Mouse (Mus musculus) intestine, embryonic 14.5 days (tissue): Measurements from ENCODE around the gene Impg2. TPM values are rescaled to one million over a fixed set of nuclear protein-coding genes. Genes with fewer than 3 reads are reported as not detected.

Experiments
- ATAC-seq: fragments of 200-750 bp; cut with Nextera tagmentation; replicated peaks from 2 replicates; pipeline ENCODE4 v1.8.0; 2017; ENCODE audit warnings: low read depth, moderate number of reproducible peaks, moderate TSS enrichment, moderate library complexity; ENCODE audit not compliant: low FRiP score, low TSS enrichment
- DNase-seq: peaks from one replicate; pipeline ENCODE4 v3.0.0-alpha.2; 2018; ENCODE audit warnings: low spot score
- H3K27ac ChIP-seq: fragments of 300-500 bp; sonication (generic); 2 replicates; pipeline ENCODE4 v1.5.1; 2014; ENCODE audit warnings: low read depth, mild to moderate bottlenecking, control low read depth
- H3K27me3 ChIP-seq: fragments of 300-500 bp; sonication (generic); replicated peaks from 2 replicates; pipeline ENCODE4 v1.6.1; 2014; ENCODE audit warnings: low read length, control low read depth; ENCODE audit not compliant: control insufficient read depth, insufficient read depth
- H3K36me3 ChIP-seq: fragments of 300-500 bp; sonication (generic); 2 replicates; pipeline ENCODE4 v1.6.1; 2014; ENCODE audit warnings: low read length, control low read depth; ENCODE audit not compliant: control insufficient read depth, insufficient read depth
- H3K4me1 ChIP-seq: fragments of 300-500 bp; sonication (generic); replicated peaks from 2 replicates; pipeline ENCODE4 v1.6.1; 2014; ENCODE audit warnings: low read length, control low read depth, mixed read lengths; ENCODE audit not compliant: control insufficient read depth, insufficient read depth
- H3K4me2 ChIP-seq: fragments of 300-500 bp; sonication (generic); 2 replicates; pipeline ENCODE4 v1.6.1; 2014; ENCODE audit warnings: low read length
- H3K4me3 ChIP-seq: fragments of 300-500 bp; sonication (generic); 2 replicates; pipeline ENCODE4 v1.5.1; 2014; ENCODE audit warnings: low read depth, low read length, control low read depth, mixed read lengths
- H3K9ac ChIP-seq: fragments of 300-500 bp; sonication (generic); 2 replicates; pipeline ENCODE4 v1.6.1; 2014; ENCODE audit warnings: mild to moderate bottlenecking, low read length
- H3K9me3 ChIP-seq: fragments of 300-500 bp; sonication (generic); 2 replicates; pipeline ENCODE4 v1.6.1; 2016; ENCODE audit warnings: low read length, control low read depth; ENCODE audit not compliant: control insufficient read depth
- WGBS: fragments of 180-500 bp; shearing (Covaris S2); extraction: QIAGEN DNeasy Blood & Tissue Kit; methylation state at CpG from one replicate; pipeline ENCODE4 v1.1.7; 2014; 5-methylcytosine and 5-hydroxymethylcytosine counted together
- polyA plus RNA-seq: library from polyadenylated mRNA; unstranded; fragments of >200 nt; fragmentation: Nextera tagmentation; extraction: Ambion mirVana; gene quantifications from 2 replicates; pipeline ENCODE4 v1.2.1, GENCODE M21; 2014

The Impg2 gene
- polyA plus RNA-seq, 1 experiment from 2014 or later, result 0.05 TPM

DNA sequence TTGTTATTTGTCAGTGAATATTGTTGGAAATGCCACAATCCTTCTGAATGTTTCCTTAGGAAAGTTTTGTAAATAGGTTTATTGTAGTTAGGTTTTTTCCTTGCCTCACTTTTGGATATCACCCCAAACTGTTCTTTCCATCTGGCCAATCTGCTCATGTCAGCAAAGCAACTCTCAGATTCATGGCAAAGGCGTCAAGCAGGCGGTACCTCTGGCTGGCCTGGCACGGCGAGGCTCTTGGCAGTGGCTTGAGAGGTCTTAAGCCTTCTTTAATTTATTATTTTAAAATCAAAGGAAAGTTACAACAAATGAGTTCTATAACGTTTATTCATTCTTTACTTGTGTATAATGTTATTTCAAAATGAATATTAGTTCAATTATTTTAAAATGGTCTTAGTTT is 82.0 kb downstream of the Impg2 start:
- Histone ChIP-seq H3K9ac (no peak overlapping the region), H3K27me3 (no peaks in the 10 kb centered on the region), H3K27ac (no peak overlapping the region), H3K4me2 (no peak overlapping the region), H3K9me3 (no peaks in the 10 kb centered on the region), H3K4me3 (no peak overlapping the region), H3K36me3 (no peaks in the 10 kb centered on the region), H3K4me1 (no peaks in the 10 kb centered on the region)
- DNase-seq (no peak), ATAC-seq (no peak)
- 79% methylated on average over 5 of the region's 5 CpGs for WGBS

DNA sequence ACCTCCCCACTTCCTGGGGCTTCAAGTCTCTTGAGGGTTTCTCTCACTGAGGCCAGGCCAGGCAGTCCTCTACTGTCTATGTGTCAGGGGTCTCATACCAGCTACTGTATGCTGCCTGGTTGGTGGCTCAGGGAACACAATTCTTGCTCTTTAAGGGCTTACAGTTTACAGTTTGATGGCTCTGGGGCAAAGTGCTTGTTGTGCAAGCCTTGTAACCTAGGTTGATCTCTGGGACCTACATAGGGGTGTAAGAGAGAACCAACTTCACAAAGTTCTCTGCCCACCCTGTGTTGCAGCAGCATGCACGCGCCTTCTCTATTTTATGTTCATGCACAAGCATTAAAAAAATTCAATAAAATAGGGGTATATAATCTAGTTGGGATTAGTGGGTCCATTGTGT is 82.9 kb downstream of the Impg2 start:
- Histone ChIP-seq H3K9me3 (no peaks in the 10 kb centered on the region), H3K4me1 (no peaks in the 10 kb centered on the region), H3K27me3 (no peaks in the 10 kb centered on the region), H3K4me2 (no peak overlapping the region), H3K9ac (no peak overlapping the region), H3K27ac (no peak overlapping the region), H3K36me3 (no peaks in the 10 kb centered on the region), H3K4me3 (no peak overlapping the region)
- no peak for ATAC-seq
- 96% methylated on average over 2 of the region's 2 CpGs for WGBS
- no peak for DNase-seq

DNA sequence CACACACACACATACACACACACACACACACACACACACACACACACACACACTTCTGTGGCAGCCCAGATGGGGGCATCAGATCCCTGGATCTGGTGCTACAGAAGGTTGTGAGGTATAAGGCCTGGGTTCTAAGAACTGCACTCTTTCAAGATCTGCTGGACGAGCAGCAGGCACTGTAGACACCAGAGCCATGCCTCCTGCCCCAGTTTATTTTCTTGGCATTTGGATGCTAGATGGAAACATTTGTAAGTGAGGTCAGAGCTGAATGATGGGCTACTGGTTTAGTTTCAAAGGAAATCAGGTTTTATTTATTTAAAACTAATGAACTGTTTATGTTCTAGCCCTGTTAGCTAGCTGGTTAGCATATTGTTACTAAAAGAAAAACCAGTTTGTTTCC is 90.8 kb downstream of the Impg2 start:
- no peaks in the 10 kb centered on the region; the same call in 1 of the 2 replicates for H3K4me1 ChIP-seq
- no peak overlapping the region for H3K4me3 ChIP-seq
- no peaks in the 10 kb centered on the region for H3K9me3 ChIP-seq
- H3K27ac ChIP-seq, result no peak overlapping the region
- H3K27me3 ChIP-seq, result no peaks in the 10 kb centered on the region
- ATAC-seq, result no peak
- 28% methylated on average over 1 of the region's 1 CpGs for WGBS
- H3K4me2 ChIP-seq, result no peak overlapping the region
- no peak for DNase-seq
- H3K9ac ChIP-seq, result no peak overlapping the region
- no peaks in the 10 kb centered on the region for H3K36me3 ChIP-seq

DNA sequence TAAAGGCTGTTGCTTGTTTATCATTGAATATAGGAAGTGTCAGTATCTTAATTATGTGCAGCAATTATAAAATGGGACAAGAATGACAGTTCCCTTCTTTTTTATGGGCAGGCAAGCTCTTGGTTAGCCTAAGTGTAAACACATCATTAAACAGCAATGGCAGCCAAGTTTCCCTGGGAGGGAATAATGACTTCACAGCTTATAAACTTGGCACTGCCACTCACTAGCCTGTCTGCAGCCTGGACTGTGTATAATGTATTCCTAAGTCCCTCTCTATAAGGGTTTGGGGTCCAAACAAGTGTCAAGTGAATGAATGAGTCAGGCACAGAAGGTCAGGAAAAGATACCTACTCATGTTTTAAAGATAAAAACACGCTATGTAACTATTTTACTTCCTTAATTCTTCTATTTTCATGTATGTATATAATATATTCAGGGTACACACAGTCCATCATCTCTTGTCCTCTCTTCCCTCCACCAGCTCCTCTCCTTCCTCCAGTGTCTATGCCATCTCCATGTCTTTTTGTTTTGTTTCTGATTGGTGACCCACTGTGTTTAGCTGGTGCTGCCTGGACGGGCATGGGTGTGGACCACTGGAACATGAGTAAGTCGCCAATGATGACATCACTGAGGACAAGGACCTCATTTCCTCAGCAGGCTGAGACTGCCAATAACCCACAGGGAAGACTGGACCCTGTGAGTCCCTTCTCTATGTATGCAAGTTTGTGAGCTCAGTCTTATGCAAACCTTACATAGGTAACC is 92.0 kb downstream of the Impg2 start:
- H3K9me3 ChIP-seq, result no peaks in the 10 kb centered on the region
- 47% methylated on average over 3 of the region's 3 CpGs for whole genome bisulfite sequencing
- H3K4me1 ChIP-seq, result no peaks in the 10 kb centered on the region; the same call in 1 of the 2 replicates
- no peak overlapping the region for H3K4me3 ChIP-seq
- ATAC-seq (no peak), DNase-seq (no peak)
- H3K27me3 ChIP-seq, result no peaks in the 10 kb centered on the region
- H3K4me2 ChIP-seq, result no peak overlapping the region
- H3K9ac ChIP-seq, result no peak overlapping the region
- no peaks in the 10 kb centered on the region for H3K36me3 ChIP-seq
- no peak overlapping the region for H3K27ac ChIP-seq

DNA sequence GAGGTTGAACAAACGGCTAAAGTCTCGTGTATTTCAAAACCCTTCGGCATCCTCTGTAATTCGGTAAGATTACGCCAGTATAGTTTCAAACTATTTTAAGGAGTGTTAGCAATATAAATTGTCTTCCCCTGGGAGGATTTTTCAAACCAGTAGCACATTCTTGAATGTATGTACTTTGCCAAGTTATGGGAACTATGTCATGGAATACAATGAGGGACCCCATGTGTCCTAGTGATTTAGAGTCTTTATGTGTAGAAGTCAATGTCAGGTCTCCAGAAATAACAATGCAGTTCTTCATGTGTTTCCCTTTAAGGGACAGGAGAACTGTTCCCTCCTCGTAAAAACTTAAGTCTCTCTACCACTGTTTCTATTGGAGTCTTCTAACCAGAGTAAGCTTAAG is 94.1 kb downstream of the Impg2 start:
- no peaks in the 10 kb centered on the region for H3K27me3 ChIP-seq
- no peak overlapping the region for H3K9ac ChIP-seq
- DNase-seq (no peak), ATAC-seq (no peak)
- H3K4me3 ChIP-seq, result no peak overlapping the region
- WGBS, result 73% methylated on average over 6 of the region's 6 CpGs
- H3K4me1 ChIP-seq, result no peaks in the 10 kb centered on the region; the same call in 1 of the 2 replicates
- no peak overlapping the region for H3K4me2 ChIP-seq
- no peaks in the 10 kb centered on the region for H3K36me3 ChIP-seq
- no peak overlapping the region for H3K27ac ChIP-seq
- H3K9me3 ChIP-seq, result no peaks in the 10 kb centered on the region

DNA sequence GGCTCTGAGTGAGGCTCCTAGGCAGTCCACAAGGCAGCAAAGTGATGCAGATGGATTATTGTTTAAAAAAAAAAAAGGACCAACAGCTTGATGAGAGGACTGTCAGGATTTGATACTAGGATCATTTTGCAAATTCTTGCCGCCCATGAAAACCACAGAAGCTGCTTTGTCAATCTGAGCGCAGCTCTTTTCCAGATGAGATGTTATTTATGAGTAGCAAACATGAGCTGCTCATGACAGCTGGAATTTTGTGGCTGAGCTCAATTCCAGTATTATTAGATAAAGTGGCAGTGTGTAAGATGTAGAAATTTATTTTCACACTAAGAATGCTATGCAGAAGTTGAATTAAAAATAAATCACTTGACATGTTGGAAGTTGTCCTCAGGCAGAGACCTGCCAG is 94.7 kb downstream of the Impg2 start:
- DNase-seq, result no peak
- Histone ChIP-seq H3K9me3 (no peaks in the 10 kb centered on the region), H3K4me3 (no peak overlapping the region), H3K36me3 (no peaks in the 10 kb centered on the region), H3K27me3 (no peaks in the 10 kb centered on the region), H3K4me2 (no peak overlapping the region), H3K27ac (no peak overlapping the region), H3K4me1 (no peaks in the 10 kb centered on the region; the same call in 1 of the 2 replicates), H3K9ac (no peak overlapping the region)
- 75% methylated on average over 2 of the region's 2 CpGs for WGBS
- ATAC-seq, result no peak

DNA sequence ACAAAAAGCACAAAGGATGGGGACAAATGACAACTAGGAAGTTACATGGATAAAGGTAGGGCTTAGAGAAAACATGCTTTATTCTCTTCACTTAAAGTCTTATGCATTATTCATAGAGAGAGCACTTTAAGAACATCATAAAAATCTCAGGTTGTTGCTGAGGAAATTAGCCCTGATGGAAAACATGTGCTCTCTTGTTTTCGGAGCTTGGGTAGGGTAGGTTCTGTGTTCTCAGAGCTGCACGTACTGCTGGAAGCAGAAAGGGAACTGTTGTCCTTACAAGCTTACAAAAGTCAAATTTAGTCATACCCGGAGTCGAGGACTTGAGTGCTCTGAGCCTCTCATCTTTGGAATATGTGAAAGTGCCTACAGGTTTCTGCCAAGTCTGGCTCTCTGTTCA is 98.9 kb downstream of the Impg2 start:
- no peak overlapping the region for H3K4me2 ChIP-seq
- no peaks in the 10 kb centered on the region for H3K9me3 ChIP-seq
- DNase-seq (no peak), ATAC-seq (no peak)
- no peak overlapping the region for H3K27ac ChIP-seq
- no peaks in the 10 kb centered on the region for H3K36me3 ChIP-seq
- no peak overlapping the region for H3K4me3 ChIP-seq
- no peak overlapping the region for H3K9ac ChIP-seq
- H3K27me3 ChIP-seq, result no peaks in the 10 kb centered on the region
- no peaks in the 10 kb centered on the region for H3K4me1 ChIP-seq
- 68% methylated on average over 4 of the region's 4 CpGs for WGBS

DNA sequence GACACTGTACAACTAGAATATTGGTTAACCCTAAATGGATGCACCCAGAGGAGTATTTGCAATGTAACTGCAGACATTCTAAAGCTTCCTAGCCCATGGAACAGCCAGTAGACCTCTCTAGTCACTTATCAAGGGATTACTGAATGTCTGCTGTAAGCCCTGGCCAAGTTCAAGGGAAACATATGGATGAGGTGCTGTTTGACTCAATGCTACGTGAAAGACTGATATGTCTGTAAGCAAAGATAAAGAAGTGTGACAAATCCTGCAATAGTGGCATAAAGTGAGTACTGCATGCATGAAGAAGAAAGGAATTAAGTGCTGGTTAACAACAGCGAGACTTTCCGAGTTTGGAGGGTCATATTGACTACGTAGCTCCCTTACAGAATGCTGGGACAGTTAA is 100.1 kb downstream of the Impg2 start:
- no peaks in the 10 kb centered on the region for H3K9me3 ChIP-seq
- H3K9ac ChIP-seq, result no peak overlapping the region
- no peak overlapping the region for H3K4me3 ChIP-seq
- no peaks in the 10 kb centered on the region for H3K36me3 ChIP-seq
- DNase-seq (no peak), ATAC-seq (no peak)
- 86% methylated on average over 4 of the region's 4 CpGs for WGBS
- H3K27me3 ChIP-seq, result no peaks in the 10 kb centered on the region
- no peaks in the 10 kb centered on the region for H3K4me1 ChIP-seq
- no peak overlapping the region for H3K4me2 ChIP-seq
- H3K27ac ChIP-seq, result no peak overlapping the region

DNA sequence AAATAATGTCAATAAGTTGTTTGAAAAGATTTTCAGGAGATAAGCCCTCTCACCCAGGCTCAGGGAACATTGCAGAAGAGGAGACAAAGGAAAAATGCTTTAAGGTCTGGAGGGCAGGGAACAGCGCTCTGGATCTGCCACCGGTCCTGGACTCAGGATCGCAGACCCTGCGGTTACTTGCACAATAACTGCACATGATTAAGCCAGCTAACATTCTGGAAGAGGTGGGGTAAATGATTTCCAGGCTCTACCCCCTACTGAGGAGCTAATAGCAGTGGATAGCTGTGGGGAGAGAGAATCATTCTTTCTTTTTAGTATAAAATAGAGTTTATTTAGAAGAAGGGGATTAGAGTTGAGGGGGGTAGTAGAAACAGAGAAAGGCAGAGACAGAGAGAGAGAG is 103.5 kb downstream of the Impg2 start:
- no peak overlapping the region for H3K4me3 ChIP-seq
- DNase-seq (no peak), ATAC-seq (no peak)
- no peak overlapping the region for H3K4me2 ChIP-seq
- no peak overlapping the region for H3K27ac ChIP-seq
- H3K36me3 ChIP-seq, result no peaks in the 10 kb centered on the region
- 88% methylated on average over 4 of the region's 4 CpGs for WGBS
- H3K9ac ChIP-seq, result no peak overlapping the region
- H3K9me3 ChIP-seq, result no peaks in the 10 kb centered on the region
- H3K27me3 ChIP-seq, result no peaks in the 10 kb centered on the region
- H3K4me1 ChIP-seq, result no peaks in the 10 kb centered on the region
